Mouse (Mus musculus) testis, adult 2 months (tissue): ENCODE measurements around the gene Simc1.

Source experiments
- CTCF ChIP-seq: fragments of 200-500 bp; IDR thresholded peaks from 2 replicates; pipeline ENCODE4 v1.5.1; 2012; ENCODE audit warnings: low read depth, mild to moderate bottlenecking, inconsistent platforms, low read length, moderate library complexity; ENCODE audit not compliant: control insufficient read depth, insufficient read depth, insufficient replicate concordance
- POLR2A ChIP-seq: fragments of 200-500 bp; IDR thresholded peaks from 2 replicates; pipeline ENCODE4 v1.6.1; 2012; ENCODE audit warnings: low read depth, mild to moderate bottlenecking, inconsistent platforms, low read length, moderate library complexity; ENCODE audit not compliant: control insufficient read depth

DNA sequence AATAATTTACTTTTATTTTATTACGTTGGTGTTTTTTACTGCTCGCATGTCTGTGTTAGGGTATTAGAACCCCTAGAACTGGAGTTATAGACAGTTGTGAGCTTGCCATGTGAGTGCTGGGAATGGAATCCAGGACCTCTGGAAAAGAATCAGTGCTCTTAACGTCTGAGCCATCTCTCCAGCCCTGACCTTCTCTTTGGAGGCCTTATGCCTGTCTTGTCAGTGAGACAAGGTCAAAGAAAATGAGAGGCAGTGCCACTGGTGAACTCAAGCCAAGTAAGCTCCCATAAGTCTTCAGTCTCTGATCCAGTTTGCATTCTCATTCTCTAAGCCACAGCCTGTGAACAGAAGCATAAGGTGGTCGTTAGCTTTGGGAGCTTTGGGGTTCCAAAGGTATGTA lies 67.2 kb downstream of the Simc1 start:
- TF ChIP-seq CTCF = no peak
- TF ChIP-seq POLR2A = no peak
